Mouse (Mus musculus) c-Kit-positive CD71-negative TER-119-negative erythroid progenitor cells, embryonic 14.5 days (primary cell): ENCODE data around the gene Klk1b24.
"Not testable (repeated sequence)": the region's sequence is repeated elsewhere in the genome, so short reads cannot be mapped to it uniquely, and the experiment has no call there.

Experiments
- DNase-seq: peaks from one replicate; pipeline ENCODE4 v3.0.0-alpha.2; 2013; ENCODE audit warnings: low read depth

The Klk1b24 gene

GRCm38 (mm10) chr7:44187936-44188335, at the start of gene Klk1b24:
Gene Klk1b24 (plus strand): TSS chr7:44188236.
- DNase-seq, result not testable (repeated sequence)

- no peak for DNase-seq
These were observed 8.6 kb upstream of the Klk1b24 start for GRCm38 (mm10) chr7:44179299-44180045.

- not testable (repeated sequence) for DNase-seq
These were observed 1.5 kb upstream of the Klk1b24 start for GRCm38 (mm10) chr7:44186516-44186915.

- DNase-seq, result not testable (repeated sequence)
These were observed 5.4 kb downstream of the Klk1b24 start for GRCm38 (mm10) chr7:44193466-44193865.

- DNase-seq, result no peak
These were observed 9.9 kb downstream of the Klk1b24 start, which contains the start of gene Klk1b3 for GRCm38 (mm10) chr7:44197891-44198290. Gene Klk1b3 (plus strand): TSS chr7:44198191.

- DNase-seq, result not testable (repeated sequence)
These were observed 19.1 kb downstream of the Klk1b24 start, which contains the start of gene Klk1b4 for GRCm38 (mm10) chr7:44207135-44207534. Gene Klk1b4 (plus strand): TSS chr7:44207435.

- DNase-seq, result no peak
These were observed 20.3 kb downstream of the Klk1b24 start for GRCm38 (mm10) chr7:44208307-44208706.

GRCm38 (mm10) chr7:44215645-44216044, 27.6 kb downstream of the Klk1b24 start, which contains the start of gene Klk1b5:
Gene Klk1b5 (plus strand): TSS chr7:44215945.
- no peak for DNase-seq

- not testable (repeated sequence) for DNase-seq
These were observed 33.6 kb downstream of the Klk1b24 start for GRCm38 (mm10) chr7:44221601-44222000.

- not testable (repeated sequence) for DNase-seq
These were observed 34.3 kb downstream of the Klk1b24 start for GRCm38 (mm10) chr7:44222335-44222734.

GRCm38 (mm10) chr7:44225076-44225475, 37.0 kb downstream of the Klk1b24 start, which contains the start of gene Klk1:
Gene Klk1 (plus strand): TSS chr7:44225360.
- no peak for DNase-seq

- no peak for DNase-seq
These were observed 47.9 kb downstream of the Klk1b24 start, which contains the start of gene Gm36864 for GRCm38 (mm10) chr7:44235909-44236308. Gene Gm36864 (plus strand): TSS chr7:44236177.

GRCm38 (mm10) chr7:44239913-44240312, 51.9 kb downstream of the Klk1b24 start:
- no peak for DNase-seq

GRCm38 (mm10) chr7:44240712-44241111, 52.7 kb downstream of the Klk1b24 start:
- DNase-seq, result no peak

GRCm38 (mm10) chr7:44241163-44241562, 53.1 kb downstream of the Klk1b24 start:
- DNase-seq, result no peak
